Mouse (Mus musculus) heart, adult 11 months (tissue): Measurements from ENCODE around the gene Sipa1.

Source experiments
- DNase-seq: peaks from one replicate; pipeline ENCODE4 v3.0.0; 2022

The Sipa1 gene

GRCm38 (mm10) chr19:5603664-5604063, 59.8 kb downstream of the Sipa1 start:
- DNase-seq: peak; percentile 90

GRCm38 (mm10) chr19:5601752-5602541, 61.6 kb downstream of the Sipa1 start, which contains the start of gene Rnaseh2c:
Rnaseh2c (plus strand) TSS chr19:5601873.
- DNase-seq: peak; percentile 97
